Mouse (Mus musculus) hindbrain, embryonic 10.5 days (tissue): Measurements from ENCODE around the gene Nepro. TPM values are rescaled to one million over a fixed set of nuclear protein-coding genes. Genes with fewer than 3 reads are reported as not detected.

Experiments
- DNase-seq: peaks from one replicate; pipeline ENCODE4 v3.0.0-alpha.2; 2017; ENCODE audit warnings: low spot score
- H3K27ac ChIP-seq: fragments of 300-500 bp; sonication (generic); 2 replicates; pipeline ENCODE4 v1.5.1; 2016; ENCODE audit warnings: mild to moderate bottlenecking, moderate library complexity
- H3K27me3 ChIP-seq: fragments of 300-500 bp; sonication (generic); 2 replicates; pipeline ENCODE4 v1.6.1; 2016; ENCODE audit warnings: mild to moderate bottlenecking; ENCODE audit not compliant: poor library complexity, insufficient read depth, severe bottlenecking
- H3K36me3 ChIP-seq: fragments of 300-500 bp; sonication (generic); 2 replicates; pipeline ENCODE4 v1.6.1; 2016; ENCODE audit warnings: mild to moderate bottlenecking, moderate library complexity
- H3K4me1 ChIP-seq: fragments of 300-500 bp; sonication (generic); replicated peaks from 2 replicates; pipeline ENCODE4 v1.6.1; 2016; ENCODE audit warnings: mild to moderate bottlenecking
- H3K4me3 ChIP-seq: fragments of 300-500 bp; sonication (generic); 2 replicates; pipeline ENCODE4 v1.5.1; 2016; ENCODE audit warnings: mild to moderate bottlenecking, moderate library complexity
- H3K9me3 ChIP-seq: fragments of 300-500 bp; sonication (generic); 2 replicates; pipeline ENCODE4 v1.6.1; 2016; ENCODE audit warnings: mild to moderate bottlenecking, moderate library complexity
- WGBS: fragments of 180-500 bp; shearing (Covaris S2); methylation state at CpG from one replicate; pipeline ENCODE4 v1.1.7; 2016; 5-methylcytosine and 5-hydroxymethylcytosine counted together
- polyA plus RNA-seq: library from polyadenylated mRNA; unstranded; fragments of >200 nt; fragmentation: Nextera tagmentation; extraction: Ambion mirVana; gene quantifications from 2 replicates; pipeline ENCODE4 v1.2.1, GENCODE M21; 2016

Gene Nepro
- polyA plus RNA-seq, 1 experiment from 2014 or later = 8.8 TPM

DNA sequence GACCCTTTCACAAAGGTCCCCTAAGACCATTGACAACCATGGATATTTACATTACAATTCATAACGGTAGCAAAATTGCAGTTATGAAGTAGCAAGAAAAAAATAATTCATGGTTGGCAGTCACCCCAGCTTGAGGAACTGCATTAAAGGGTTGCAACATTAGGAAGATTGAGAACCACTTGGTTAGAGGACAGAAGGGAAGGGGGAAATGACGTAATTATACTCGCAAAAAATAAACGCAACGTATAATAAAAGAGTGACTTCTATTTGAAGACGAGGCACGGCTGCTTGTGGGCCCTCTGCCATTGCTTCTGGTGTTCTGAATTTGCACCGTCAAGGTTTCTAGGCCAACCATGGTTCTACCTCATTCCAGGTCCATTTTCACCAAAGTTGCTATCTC lies 33.6 kb downstream of the Nepro start:
- Histone ChIP-seq H3K9me3 (no peaks in the 10 kb centered on the region), H3K4me3 (no peak overlapping the region), H3K27ac (no peak overlapping the region), H3K4me1 (no peaks in the 10 kb centered on the region), H3K36me3 (no peaks in the 10 kb centered on the region), H3K27me3 (no peaks in the 10 kb centered on the region)
- DNase-seq = no peak
- 92% methylated on average over 8 of the region's 8 CpGs for WGBS

- no peaks in the 10 kb centered on the region for H3K4me1 ChIP-seq
- WGBS = 75% methylated on average over 1 of the region's 1 CpGs
- H3K9me3 ChIP-seq = no peaks in the 10 kb centered on the region
- no peak for DNase-seq
- no peaks in the 10 kb centered on the region for H3K36me3 ChIP-seq
- H3K27ac ChIP-seq = no peak overlapping the region
- no peak overlapping the region for H3K4me3 ChIP-seq
- no peaks in the 10 kb centered on the region for H3K27me3 ChIP-seq
Observed at GRCm38 (mm10) chr16:44761811-44762210, 37.7 kb downstream of the Nepro start.

GRCm38 (mm10) chr16:44765555-44766319 lies 41.6 kb downstream of the Nepro start, which contains the start of gene Cd200r1:
Cd200r1 (plus strand) TSS chr16:44765736.
- no peak for DNase-seq
- no peak within 1 kb of the TSS for H3K27ac ChIP-seq
- H3K4me1 ChIP-seq = no peaks in the 10 kb centered on the region
- no peaks in the 10 kb centered on the region for H3K9me3 ChIP-seq
- 85% methylated on average over 22 of the region's 22 CpGs for WGBS
- no peak within 1 kb of the TSS for H3K4me3 ChIP-seq
- no peaks in the 10 kb centered on the region for H3K27me3 ChIP-seq
- H3K36me3 ChIP-seq = no peaks in the 10 kb centered on the region

- WGBS = 89% methylated on average over 9 of the region's 9 CpGs
- no peak overlapping the region for H3K27ac ChIP-seq
- no peak for DNase-seq
Observed at GRCm38 (mm10) chr16:44766320-44766892, 42.3 kb downstream of the Nepro start.

GRCm38 (mm10) chr16:44767506-44767905 lies 43.4 kb downstream of the Nepro start:
- Histone ChIP-seq H3K4me3 (no peak overlapping the region), H3K9me3 (no peaks in the 10 kb centered on the region), H3K4me1 (no peaks in the 10 kb centered on the region), H3K27me3 (no peaks in the 10 kb centered on the region), H3K27ac (no peak overlapping the region), H3K36me3 (no peaks in the 10 kb centered on the region)
- DNase-seq = no peak
- WGBS = 94% methylated on average over 7 of the region's 7 CpGs

More at GRCm38 (mm10) chr16:44766320-44766892, 42.3 kb downstream of the Nepro start:
- Histone ChIP-seq H3K36me3 (no peaks in the 10 kb centered on the region), H3K4me1 (no peaks in the 10 kb centered on the region), H3K27me3 (no peaks in the 10 kb centered on the region), H3K9me3 (no peaks in the 10 kb centered on the region), H3K4me3 (no peak overlapping the region)

GRCm38 (mm10) chr16:44767967-44768366 lies 43.9 kb downstream of the Nepro start:
- no peaks in the 10 kb centered on the region for H3K4me1 ChIP-seq
- WGBS = 50% methylated on average over 2 of the region's 2 CpGs
- no peak overlapping the region for H3K4me3 ChIP-seq
- no peaks in the 10 kb centered on the region for H3K27me3 ChIP-seq
- H3K27ac ChIP-seq = no peak overlapping the region
- no peak for DNase-seq
- H3K9me3 ChIP-seq = no peaks in the 10 kb centered on the region
- no peaks in the 10 kb centered on the region for H3K36me3 ChIP-seq

DNA sequence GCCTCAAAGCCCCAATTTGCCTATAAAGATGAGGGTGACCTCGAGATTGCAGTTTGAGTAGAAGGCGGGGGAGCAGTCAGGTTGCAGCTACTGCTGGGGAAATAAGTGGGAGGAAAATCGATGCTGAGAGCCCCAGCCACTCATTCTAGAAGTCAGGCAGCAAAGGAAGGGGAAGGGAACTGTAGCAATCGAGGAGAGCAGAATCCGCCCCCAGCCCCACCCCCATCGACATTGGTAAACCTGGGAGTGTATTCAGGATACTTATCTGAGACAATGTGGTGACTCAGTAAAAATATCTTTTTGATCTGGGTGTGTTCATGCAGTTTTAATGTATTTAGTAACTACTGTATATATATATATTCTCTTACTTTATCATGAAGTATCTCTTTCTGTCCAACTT lies 48.5 kb downstream of the Nepro start:
- Histone ChIP-seq H3K27ac (no peak overlapping the region), H3K4me1 (no peaks in the 10 kb centered on the region), H3K27me3 (no peaks in the 10 kb centered on the region), H3K4me3 (no peak overlapping the region), H3K9me3 (no peaks in the 10 kb centered on the region), H3K36me3 (no peaks in the 10 kb centered on the region)
- DNase-seq = no peak
- WGBS = 78% methylated on average over 6 of the region's 6 CpGs

DNA sequence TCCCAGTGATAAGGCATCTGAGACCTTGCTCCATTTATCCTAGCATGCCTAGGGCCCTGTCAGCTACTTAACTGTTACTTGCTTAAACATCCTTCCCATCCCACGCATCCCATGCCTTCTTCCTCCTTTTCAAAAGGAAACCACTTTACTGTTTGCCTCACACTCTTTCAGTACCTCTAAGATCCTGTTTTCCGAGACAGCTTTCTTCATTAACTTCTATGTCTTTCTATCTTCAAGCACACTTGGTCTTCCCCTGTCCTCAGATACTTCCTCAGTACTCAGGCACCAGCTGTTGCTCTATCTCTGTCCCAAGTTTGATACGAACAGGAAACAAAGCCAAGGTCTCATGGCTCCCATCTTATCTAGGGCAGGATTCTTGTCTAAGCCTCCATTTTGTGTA lies 49.6 kb downstream of the Nepro start:
- Histone ChIP-seq H3K27me3 (no peaks in the 10 kb centered on the region), H3K4me1 (no peaks in the 10 kb centered on the region), H3K36me3 (no peaks in the 10 kb centered on the region), H3K27ac (no peak overlapping the region), H3K4me3 (no peak overlapping the region), H3K9me3 (no peaks in the 10 kb centered on the region)
- no peak for DNase-seq
- WGBS = 86% methylated on average over 3 of the region's 3 CpGs

DNA sequence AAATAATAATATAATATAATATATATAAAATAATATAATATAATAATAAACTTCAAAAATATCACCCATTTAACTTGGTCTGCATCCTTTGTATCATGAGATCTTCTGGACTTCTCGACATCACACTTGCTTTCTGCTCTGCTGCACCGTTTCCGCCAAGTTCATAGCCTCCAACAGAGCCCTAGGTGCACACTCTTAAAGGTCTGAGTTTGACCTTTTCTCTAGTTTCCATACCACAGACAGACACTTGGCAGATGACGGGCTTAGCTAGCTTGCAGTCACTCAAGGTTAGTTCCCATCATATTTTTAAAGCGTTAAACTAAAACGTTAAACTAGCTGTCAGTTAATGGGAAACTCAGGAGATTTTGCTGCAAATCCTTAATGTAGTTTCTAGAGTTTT lies 50.1 kb downstream of the Nepro start:
- no peak overlapping the region for H3K4me3 ChIP-seq
- DNase-seq = no peak
- H3K36me3 ChIP-seq = no peaks in the 10 kb centered on the region
- H3K9me3 ChIP-seq = no peaks in the 10 kb centered on the region
- 86% methylated on average over 6 of the region's 6 CpGs for WGBS
- H3K27ac ChIP-seq = no peak overlapping the region
- H3K27me3 ChIP-seq = no peaks in the 10 kb centered on the region
- no peaks in the 10 kb centered on the region for H3K4me1 ChIP-seq

GRCm38 (mm10) chr16:44778538-44779147 lies 54.5 kb downstream of the Nepro start:
- DNase-seq = no peak
- 89% methylated on average over 17 of the region's 17 CpGs for WGBS
- Histone ChIP-seq H3K36me3 (no peaks in the 10 kb centered on the region), H3K27ac (no peak overlapping the region), H3K27me3 (no peaks in the 10 kb centered on the region), H3K9me3 (no peaks in the 10 kb centered on the region), H3K4me3 (no peak overlapping the region), H3K4me1 (no peaks in the 10 kb centered on the region)

DNA sequence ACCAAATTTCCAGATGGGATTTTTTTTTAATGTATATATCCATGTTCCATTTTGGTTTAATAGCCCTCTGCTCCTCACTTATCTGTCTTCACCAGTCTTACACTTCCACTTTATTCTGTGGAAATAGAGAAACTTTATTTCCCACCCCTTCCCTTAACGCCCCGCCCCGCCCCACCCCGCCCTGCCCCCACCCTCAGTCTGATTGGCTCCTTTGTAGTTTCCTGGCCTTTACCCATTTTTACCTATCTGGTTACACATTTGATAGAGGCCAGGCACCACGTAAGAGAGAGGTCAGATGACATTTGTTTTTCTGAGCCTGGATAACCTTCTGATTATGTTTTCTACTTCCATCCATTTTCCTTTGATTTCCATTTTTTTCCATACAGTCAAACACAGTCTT lies 55.4 kb downstream of the Nepro start:
- WGBS = 90% methylated on average over 5 of the region's 5 CpGs
- H3K9me3 ChIP-seq = no peaks in the 10 kb centered on the region
- H3K4me3 ChIP-seq = no peak overlapping the region
- no peak overlapping the region for H3K27ac ChIP-seq
- H3K36me3 ChIP-seq = no peaks in the 10 kb centered on the region
- no peak for DNase-seq
- H3K4me1 ChIP-seq = no peaks in the 10 kb centered on the region
- no peaks in the 10 kb centered on the region for H3K27me3 ChIP-seq

DNA sequence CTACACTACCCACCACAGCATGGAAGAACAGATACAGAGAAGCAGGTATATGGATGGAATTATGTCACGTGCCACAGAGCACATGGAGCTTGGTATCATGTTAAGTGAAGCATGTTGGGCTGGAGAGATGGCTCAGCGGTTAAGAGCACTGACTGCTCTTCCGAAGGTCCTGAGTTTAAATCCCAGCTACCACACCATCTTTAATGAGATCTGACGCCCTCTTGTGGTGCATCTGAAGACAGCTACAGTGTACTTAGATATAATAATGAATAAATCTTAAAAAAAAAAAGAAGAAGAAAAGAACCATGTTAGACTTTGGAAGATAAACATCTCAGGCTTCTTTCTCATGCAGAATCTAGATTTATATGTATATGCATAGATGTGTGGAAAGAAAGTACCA lies 56.6 kb downstream of the Nepro start:
- no peak for DNase-seq
- Histone ChIP-seq H3K27me3 (no peaks in the 10 kb centered on the region), H3K4me3 (no peak overlapping the region), H3K36me3 (no peaks in the 10 kb centered on the region), H3K9me3 (no peaks in the 10 kb centered on the region), H3K27ac (no peak overlapping the region), H3K4me1 (no peaks in the 10 kb centered on the region)
- 67% methylated on average over 4 of the region's 4 CpGs for WGBS
